Mouse (Mus musculus): ENCODE data around the gene Pkdrej.
"Not testable (repeated sequence)": the region's sequence is repeated elsewhere in the genome, so short reads cannot be mapped to it uniquely, and the experiment has no call there.

Pkdrej gene

GRCm38 (mm10) chr15:85821203-85822010 lies at the start of gene Pkdrej:
Gene Pkdrej (minus strand): TSS chr15:85821734.
- peak; percentile 14 for DNase-seq (ENCODE audit: low spot score)

DNA sequence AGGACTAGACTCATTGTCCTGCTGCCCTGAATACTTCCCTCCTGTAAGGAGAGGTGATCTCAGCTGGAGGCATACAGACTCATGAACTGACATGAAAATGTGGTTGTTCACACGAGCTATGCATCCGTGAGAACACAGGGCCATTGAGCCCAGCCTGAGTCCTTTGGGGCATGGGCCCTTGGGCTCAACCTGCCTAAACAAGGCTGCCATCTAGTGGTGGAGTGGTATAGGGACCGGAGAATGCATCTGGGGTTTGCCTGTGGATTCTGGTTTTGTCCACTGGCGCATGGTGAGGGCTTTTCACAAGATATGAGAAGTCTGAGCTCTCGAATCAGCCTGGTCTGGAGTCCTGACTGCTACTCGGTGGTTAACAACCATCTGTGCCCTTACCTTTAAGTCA lies 46.2 kb upstream of the Pkdrej start:
- peak; percentile 48 for DNase-seq (ENCODE audit: low spot score)

DNA sequence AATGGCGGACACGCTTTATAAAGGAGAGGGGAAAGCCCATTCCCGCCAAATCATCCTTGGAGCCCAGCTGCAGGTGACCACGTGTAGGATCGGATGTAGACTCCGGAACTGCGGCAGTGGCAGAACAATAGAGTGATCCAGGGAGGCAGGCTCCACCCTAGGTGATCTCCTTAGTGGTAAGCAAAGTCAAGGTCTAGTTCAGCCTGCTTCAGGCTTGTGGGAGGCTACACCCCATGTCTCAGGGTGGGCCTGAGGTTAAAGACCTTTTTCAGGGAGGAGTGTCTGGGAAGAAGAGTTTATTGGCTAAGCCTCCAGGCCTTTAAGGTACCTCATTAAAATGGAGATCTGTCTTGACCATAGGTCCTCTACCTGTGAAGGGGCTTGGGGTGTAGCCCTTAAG lies 44.4 kb upstream of the Pkdrej start:
- not testable (repeated sequence) for DNase-seq (ENCODE audit: low spot score)

GRCm38 (mm10) chr15:85859490-85860031 lies 38.0 kb upstream of the Pkdrej start, which contains the start of gene Gtse1:
Gene Gtse1 (plus strand): TSS chr15:85859745.
- DNase-seq (ENCODE audit: low spot score), result peak; percentile 95

GRCm38 (mm10) chr15:85858980-85859489 lies 37.5 kb upstream of the Pkdrej start:
- DNase-seq (ENCODE audit: low spot score), result no peak

DNA sequence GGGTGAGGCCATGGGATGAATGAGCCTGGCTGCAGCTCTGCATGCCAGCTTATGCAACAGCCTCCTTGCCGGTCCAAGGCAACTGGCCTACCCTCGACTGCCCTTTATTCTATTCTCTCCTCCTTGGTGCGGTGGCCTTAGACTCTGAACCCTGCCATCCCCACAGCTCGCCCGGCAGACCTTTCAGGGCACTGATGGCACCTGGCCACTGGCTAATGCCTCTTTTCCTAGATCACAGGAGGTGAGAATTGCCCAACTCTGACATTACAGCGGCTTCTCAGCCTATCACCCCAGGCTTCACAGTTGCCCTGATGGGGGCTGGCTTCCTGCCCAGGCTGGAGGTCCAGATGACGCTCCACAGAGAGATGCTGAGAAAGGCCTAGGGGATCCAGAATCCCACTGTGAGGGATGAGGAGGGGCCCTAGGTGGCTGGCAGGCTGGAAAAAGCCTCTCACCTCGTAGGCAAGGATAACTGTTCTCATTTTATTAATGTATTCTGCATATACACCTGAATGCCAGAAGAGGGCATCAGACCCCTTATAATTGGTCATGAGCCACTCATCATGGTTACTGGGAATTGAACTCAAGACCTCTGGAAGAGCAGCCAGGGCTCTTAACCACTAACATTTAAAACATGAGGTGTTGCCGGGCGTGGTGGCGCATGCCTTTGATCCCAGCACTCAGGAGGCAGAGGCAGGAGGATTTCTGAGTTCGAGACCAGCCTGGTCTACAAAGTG lies 30.3 kb upstream of the Pkdrej start:
- no peak for DNase-seq (ENCODE audit: low spot score)

GRCm38 (mm10) chr15:85845071-85845470 lies 23.5 kb upstream of the Pkdrej start:
- DNase-seq (ENCODE audit: low spot score), result no peak

- no peak for DNase-seq (ENCODE audit: low spot score)
These were observed 20.3 kb upstream of the Pkdrej start for GRCm38 (mm10) chr15:85841796-85842360.

DNA sequence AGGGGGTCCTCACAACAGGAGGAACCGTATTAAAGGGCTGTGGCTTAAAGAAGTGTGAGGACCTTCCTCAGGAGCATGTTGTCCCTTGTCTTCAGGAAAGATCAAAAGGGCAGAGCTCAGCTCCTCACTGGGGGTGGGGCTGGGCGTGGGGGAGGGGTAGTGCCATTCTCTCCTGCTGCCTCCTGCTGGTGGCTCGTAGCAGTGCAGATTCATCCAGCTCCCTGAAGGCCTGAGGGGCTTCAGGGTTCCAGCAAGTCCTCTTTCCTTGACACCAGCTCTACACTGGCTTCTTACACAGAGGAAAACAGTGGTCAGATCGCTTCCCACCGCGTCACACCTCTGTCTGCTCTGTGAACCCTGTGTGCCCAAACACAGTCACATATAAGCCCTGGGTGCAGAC lies 19.4 kb upstream of the Pkdrej start:
- peak; percentile 62 for DNase-seq (ENCODE audit: low spot score)

DNA sequence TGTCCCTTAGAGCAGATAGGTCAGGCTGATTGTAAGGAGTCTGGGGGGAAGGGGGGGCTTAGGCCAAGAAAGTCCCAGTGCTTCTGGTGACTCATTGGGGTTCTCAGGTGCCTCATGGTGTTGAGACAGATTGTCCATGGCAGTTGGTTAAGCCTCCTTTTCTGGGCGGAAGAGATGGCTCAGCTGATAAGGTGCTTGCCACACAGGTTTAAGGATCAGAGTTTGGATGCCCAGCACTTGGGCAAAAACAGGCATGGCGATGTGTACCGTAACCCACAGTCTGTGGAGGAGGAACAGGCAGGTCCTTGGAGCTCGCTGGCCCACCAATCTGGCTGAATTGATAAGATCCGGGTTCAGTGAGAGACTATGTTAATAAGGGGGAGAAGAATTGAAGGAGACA lies 15.4 kb upstream of the Pkdrej start:
- no peak for DNase-seq (ENCODE audit: low spot score)

DNA sequence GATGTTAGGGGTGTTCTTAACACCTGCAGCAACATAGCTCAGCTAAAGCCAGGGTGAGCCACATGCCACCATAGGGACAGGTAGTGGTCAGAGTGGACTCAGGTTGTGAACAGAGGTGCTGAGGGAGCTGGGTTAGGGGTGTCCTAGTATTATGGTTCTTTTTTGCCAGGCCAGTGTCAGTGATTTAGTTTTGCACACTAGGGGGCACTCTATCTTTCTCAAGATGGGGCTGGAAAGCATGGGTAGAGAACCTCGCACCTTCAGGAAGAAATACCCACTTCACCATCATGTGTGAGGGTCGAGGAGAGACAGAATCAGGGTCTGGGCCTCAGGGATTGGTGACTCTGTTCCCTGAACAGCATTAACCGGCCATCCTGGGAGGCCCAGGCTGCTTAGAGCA lies 13.8 kb upstream of the Pkdrej start:
- no peak for DNase-seq (ENCODE audit: low spot score)

DNA sequence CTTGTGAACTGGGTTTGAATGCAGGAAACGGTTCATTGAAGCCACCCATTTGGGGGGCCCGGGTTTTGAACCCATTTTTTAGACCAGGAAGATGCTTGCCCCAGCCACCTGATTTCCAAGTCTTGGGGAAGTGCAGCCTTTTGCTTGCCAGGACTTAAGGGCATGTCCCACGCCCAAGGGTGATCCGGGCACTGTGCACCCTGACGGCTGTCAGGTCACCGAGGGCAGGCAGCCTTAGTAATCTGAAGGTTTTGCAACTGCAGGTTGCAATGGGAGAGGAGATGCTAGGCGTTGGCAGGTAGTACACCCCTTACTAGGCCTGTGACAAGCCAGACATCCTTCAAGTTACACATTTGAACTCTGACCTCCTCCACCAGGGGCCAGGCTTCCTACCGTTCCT lies 11.1 kb upstream of the Pkdrej start:
- DNase-seq (ENCODE audit: low spot score), result peak; percentile 69

DNA sequence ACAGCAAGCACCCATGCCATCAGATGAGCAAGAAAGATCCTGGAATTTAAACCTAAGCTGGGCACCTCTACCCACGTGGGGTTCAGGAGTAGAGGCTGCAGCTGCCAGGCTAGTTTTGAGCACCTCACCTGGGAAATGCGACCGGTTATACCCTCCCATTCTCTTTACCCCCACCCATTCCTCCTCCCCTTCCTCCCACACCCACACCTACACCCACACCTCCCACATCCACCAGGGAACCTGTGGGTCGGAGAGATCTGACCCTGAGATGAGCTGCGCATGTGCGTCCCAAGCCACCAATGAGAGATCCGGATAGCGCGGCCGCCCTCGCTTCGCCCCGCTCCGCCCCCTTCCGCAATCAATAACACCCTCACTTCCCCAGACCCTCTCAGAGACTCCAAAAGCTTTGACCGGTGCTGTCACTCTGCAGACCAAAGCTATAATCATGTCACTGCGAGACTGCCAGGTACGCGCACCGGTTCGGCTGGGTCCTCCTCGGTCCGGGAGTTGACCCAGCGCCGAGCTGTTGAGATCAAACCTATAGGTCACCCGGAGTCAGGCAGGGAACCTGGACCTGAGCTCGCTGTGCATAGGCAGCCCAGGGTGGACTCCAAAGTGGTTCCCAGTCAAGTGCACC lies 10.5 kb upstream of the Pkdrej start, which contains the start of gene Ttc38:
Gene Ttc38, plus strand, starts transcription at position 353 of the 637 bp plus-strand sequence.
- DNase-seq (ENCODE audit: low spot score), result peak; percentile 85

GRCm38 (mm10) chr15:85829470-85829869 lies 7.9 kb upstream of the Pkdrej start:
- no peak for DNase-seq (ENCODE audit: low spot score)

GRCm38 (mm10) chr15:85828071-85828470 lies 6.5 kb upstream of the Pkdrej start:
- no peak for DNase-seq (ENCODE audit: low spot score)

GRCm38 (mm10) chr15:85826676-85827075 lies 5.1 kb upstream of the Pkdrej start:
- no peak for DNase-seq (ENCODE audit: low spot score)

GRCm38 (mm10) chr15:85822011-85822359 lies 451 bp upstream of the Pkdrej start:
- peak; percentile 29 for DNase-seq (ENCODE audit: low spot score)

GRCm38 (mm10) chr15:85813428-85813827 lies 8.1 kb downstream of the Pkdrej start:
- DNase-seq (ENCODE audit: low spot score), result no peak

- peak; percentile 97 for DNase-seq (ENCODE audit: low spot score)
These were observed 9.8 kb downstream of the Pkdrej start, which contains the start of gene Cdpf1 for GRCm38 (mm10) chr15:85811535-85812277. Gene Cdpf1 (minus strand): TSS chr15:85811697.

DNA sequence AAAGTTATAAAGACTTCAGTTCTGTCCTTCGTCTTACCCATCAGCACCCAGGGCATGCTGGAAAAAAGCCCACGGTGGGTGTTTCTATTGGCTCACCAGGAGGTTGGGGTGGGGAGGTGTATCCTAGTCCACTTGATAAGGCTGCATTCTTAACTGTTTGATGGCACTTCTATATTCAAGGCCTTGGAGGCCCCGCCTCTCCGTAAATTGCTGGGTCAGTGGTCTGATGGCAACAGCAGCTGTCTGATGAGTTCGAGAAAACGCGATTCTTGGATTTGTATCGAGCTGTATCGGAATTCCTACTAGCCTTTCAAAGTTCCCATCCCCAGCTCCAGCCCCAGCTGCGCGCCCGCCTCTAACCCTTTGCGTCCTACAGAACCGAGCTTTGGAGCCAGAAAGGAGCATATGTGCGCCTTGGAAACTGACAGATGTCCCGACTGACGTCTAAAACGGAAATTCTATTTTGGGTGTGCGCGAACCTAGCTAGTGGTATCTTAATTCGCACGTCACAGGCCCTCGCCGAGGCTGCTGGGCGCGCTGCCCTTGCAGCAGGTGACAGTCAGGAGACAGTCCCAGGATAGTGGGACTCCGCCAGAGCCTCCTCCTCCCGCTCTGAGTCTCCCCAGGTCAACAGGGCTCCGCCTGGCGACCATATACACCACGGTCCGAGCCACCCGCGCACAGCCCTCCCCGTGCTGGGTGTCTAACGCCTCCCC lies 10.6 kb downstream of the Pkdrej start:
- peak; percentile 32 for DNase-seq (ENCODE audit: low spot score)

- no peak for DNase-seq (ENCODE audit: low spot score)
These were observed 11.1 kb downstream of the Pkdrej start for GRCm38 (mm10) chr15:85810462-85810805.
